Mouse (Mus musculus): Measurements from ENCODE around the gene Igsf6. TPM values are rescaled to one million over a fixed set of nuclear protein-coding genes. Genes with fewer than 3 reads are reported as not detected.
"Not testable (repeated sequence)": the region's sequence is repeated elsewhere in the genome, so short reads cannot be mapped to it uniquely, and the experiment has no call there.

The Igsf6 gene
- total and polyA plus RNA-seq, 2 experiments from 2014 or later = 1.1 to 1.6 TPM

DNA sequence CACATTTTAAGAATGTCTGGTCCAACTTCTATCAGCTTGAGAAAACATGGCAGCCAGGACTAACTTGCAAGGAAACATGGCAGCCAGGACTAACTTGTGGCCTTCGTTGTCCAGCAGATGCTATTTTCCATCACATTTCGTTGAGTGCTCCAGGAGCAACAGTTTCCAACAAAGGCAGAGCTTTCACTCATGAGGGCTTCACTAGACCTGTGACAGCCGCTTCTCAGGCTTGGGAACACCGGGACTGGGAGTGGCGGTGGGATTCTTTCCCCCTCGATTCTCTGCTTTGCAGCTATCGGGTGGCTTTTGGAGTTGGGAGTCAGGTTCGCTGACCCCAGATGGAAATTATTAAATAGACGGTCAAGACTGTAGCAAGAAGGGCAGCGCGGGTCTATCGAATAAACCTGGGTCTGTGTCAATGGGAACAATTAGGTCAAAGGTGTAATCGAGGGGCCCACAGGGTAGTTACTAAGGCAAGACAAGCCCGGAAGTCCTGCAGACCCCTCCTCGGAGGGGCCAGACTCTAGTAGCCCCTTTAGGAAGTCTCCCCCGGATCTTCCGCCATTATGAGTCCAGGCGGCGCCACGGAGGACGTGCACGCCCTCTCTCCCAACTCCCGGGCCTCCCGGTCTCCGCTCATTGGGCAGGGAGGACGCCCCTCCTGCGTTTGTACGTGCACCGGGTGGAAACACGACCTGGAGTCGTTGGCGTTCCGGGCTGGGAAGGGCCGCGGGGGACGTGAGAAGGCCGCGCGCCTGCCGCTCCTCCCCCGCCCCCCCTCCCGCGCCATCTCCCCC, 40.3 kb downstream of the Igsf6 start, which contains the start of gene Mettl9:
Gene Mettl9, plus strand, starts transcription at position 590 of the 797 bp plus-strand sequence.
- no peaks in the 10 kb centered on the region for H3K36me3 ChIP-seq (replicated peaks; ENCODE audit: control insufficient read depth, insufficient read depth, low read length)
- H3K4me3 ChIP-seq (ENCODE audit: low read depth, low read length) = peak within 1 kb of the TSS; percentile 99
- peaks cover 16% of the 10 kb centered on the region for H3K27me3 ChIP-seq (ENCODE audit: control insufficient read depth, insufficient read depth, low read length)
- peak within 1 kb of the TSS; percentile 97 for H3K27ac ChIP-seq (ENCODE audit: low read depth)
- 4% methylated on average over 31 of the region's 43 CpGs for WGBS
- H3K4me2 ChIP-seq (ENCODE audit: low read depth, low read length) = peak within 1 kb of the TSS; percentile 69
- peak; percentile 95 for ATAC-seq (ENCODE audit: insufficient read depth, low read depth)
- DNase-seq (ENCODE audit: low spot score) = peak; percentile 95
- peak within 1 kb of the TSS; percentile 97 for H3K9ac ChIP-seq (replicated peaks; ENCODE audit: low read depth, low read length)
- H3K9me3 ChIP-seq (replicated peaks; ENCODE audit: control insufficient read depth, low read length) = no peaks in the 10 kb centered on the region
- peaks cover 9% of the 10 kb centered on the region for H3K4me1 ChIP-seq (ENCODE audit: control insufficient read depth, insufficient read depth)
- peak; percentile 27; the same call in 1 of the 2 replicates for TF ChIP-seq EP300 (IDR thresholded peaks at IDR 0.05; ENCODE audit: low read depth)
- no peak for TF ChIP-seq CTCF (IDR thresholded peaks at IDR 0.05; ENCODE audit: low read depth)

DNA sequence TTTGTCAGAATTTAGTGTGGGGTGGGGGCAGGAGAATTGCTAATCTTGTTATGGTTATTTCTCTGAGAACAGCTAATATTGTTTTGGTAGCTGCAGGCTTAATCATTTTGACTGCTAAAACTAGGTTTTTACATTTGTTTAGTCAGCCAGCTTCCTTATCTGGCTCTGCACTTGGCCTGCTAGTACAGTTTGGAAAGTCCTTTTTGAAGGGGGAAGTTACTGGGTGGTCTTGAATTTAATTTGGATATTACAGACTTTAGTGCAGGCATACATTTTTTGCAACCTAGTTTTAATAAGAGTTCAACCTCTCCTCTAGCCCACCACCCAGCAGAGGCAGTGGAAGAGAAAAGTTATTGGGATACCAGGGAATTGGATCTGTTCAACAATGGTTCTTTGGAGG, 44.4 kb downstream of the Igsf6 start:
- not testable (repeated sequence) for H3K9ac ChIP-seq (replicated peaks; ENCODE audit: low read depth, low read length); H3K4me1 ChIP-seq (ENCODE audit: control insufficient read depth, insufficient read depth); H3K36me3 ChIP-seq (replicated peaks; ENCODE audit: control insufficient read depth, insufficient read depth, low read length); H3K9me3 ChIP-seq (replicated peaks; ENCODE audit: control insufficient read depth, low read length); ATAC-seq (ENCODE audit: insufficient read depth, low read depth); DNase-seq (ENCODE audit: low spot score); H3K4me2 ChIP-seq (ENCODE audit: low read depth, low read length); H3K27ac ChIP-seq (ENCODE audit: low read depth); H3K4me3 ChIP-seq (ENCODE audit: low read depth, low read length)
- peaks cover 22% of the 10 kb centered on the region for H3K27me3 ChIP-seq (ENCODE audit: control insufficient read depth, insufficient read depth, low read length)

DNA sequence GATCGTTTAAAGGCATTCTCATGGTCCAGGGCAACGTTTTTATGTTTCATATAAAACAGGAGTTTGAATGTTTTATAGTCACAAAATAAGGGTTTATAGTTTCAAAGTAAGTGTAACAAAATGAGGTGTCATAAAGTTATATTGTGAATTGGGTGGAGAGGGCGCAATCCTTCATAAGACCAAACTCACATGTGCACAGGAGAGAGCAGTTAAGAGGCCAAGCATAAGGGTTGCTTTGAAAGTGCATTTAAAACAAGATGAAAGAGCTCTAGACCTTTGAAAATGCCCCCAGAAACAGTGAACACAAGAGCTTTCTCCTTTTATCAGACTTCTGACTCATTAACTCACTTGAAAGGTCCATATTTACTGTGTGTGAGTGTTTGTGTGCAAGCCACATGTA, 48.1 kb downstream of the Igsf6 start:
- peaks cover 6% of the 10 kb centered on the region; the same call in 1 of the 2 replicates for H3K27me3 ChIP-seq (ENCODE audit: control insufficient read depth, insufficient read depth, low read length)
- DNase-seq (ENCODE audit: low spot score) (no peak), ATAC-seq (ENCODE audit: insufficient read depth, low read depth) (no peak)
- no peak overlapping the region for H3K4me2 ChIP-seq (ENCODE audit: low read depth, low read length)
- no peaks in the 10 kb centered on the region for H3K9me3 ChIP-seq (replicated peaks; ENCODE audit: control insufficient read depth, low read length)
- H3K9ac ChIP-seq (replicated peaks; ENCODE audit: low read depth, low read length) = no peak overlapping the region
- 56% methylated on average over 3 of the region's 3 CpGs for WGBS
- no peak overlapping the region for H3K4me3 ChIP-seq (ENCODE audit: low read depth, low read length)
- H3K4me1 ChIP-seq (ENCODE audit: control insufficient read depth, insufficient read depth) = no peaks in the 10 kb centered on the region
- H3K27ac ChIP-seq (ENCODE audit: low read depth) = no peak overlapping the region
- TF ChIP-seq CTCF (IDR thresholded peaks at IDR 0.05; ENCODE audit: low read depth) (no peak), EP300 (IDR thresholded peaks at IDR 0.05; ENCODE audit: low read depth) (no peak)
- no peaks in the 10 kb centered on the region for H3K36me3 ChIP-seq (replicated peaks; ENCODE audit: control insufficient read depth, insufficient read depth, low read length)

DNA sequence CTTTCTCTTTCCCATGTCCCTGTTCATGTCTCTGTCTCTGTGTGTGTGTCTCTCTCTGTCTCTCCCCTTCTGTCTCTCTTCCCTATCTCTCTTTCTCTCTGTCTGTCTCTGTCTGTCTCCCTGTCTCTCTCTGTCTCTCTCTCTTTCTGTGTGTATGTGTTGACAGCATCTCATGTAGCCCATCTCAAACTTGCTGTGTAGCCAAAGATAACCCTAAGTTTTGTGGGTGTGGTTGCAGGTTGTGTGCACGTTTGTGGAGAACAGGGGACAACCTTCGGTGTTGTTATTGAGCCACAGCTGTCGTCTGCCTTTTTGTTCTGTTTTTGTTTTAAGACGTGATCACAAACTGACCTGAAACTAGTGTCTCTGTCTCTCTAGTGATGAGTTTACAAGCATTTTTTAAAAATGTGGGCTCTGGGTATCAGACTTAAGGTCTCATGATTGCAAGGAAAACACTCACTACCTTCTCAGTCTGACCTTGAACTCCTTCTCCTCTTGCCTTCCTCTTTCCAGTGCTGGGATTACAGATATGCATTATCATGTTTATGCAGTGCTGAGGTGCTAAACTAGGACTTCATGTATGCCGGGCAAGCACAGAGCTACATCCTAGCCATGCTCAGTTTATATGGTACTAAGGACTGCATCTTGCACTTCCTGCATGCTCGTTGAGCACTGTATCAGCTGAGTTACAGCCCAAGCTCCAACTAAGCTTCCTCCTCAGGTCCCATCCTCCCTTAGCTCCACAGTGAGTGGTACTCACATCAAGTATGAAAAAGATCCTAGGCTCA, 49.0 kb downstream of the Igsf6 start:
- H3K9me3 ChIP-seq (replicated peaks; ENCODE audit: control insufficient read depth, low read length) = no peaks in the 10 kb centered on the region
- 53% methylated on average over 6 of the region's 6 CpGs for WGBS
- ATAC-seq (ENCODE audit: insufficient read depth, low read depth) (no peak), DNase-seq (ENCODE audit: low spot score) (no peak)
- H3K4me2 ChIP-seq (ENCODE audit: low read depth, low read length) = no peak overlapping the region
- no peaks in the 10 kb centered on the region for H3K4me1 ChIP-seq (ENCODE audit: control insufficient read depth, insufficient read depth)
- peaks cover 6% of the 10 kb centered on the region; the same call in 1 of the 2 replicates for H3K27me3 ChIP-seq (ENCODE audit: control insufficient read depth, insufficient read depth, low read length)
- H3K27ac ChIP-seq (ENCODE audit: low read depth) = no peak overlapping the region
- H3K4me3 ChIP-seq (ENCODE audit: low read depth, low read length) = no peak overlapping the region
- H3K36me3 ChIP-seq (replicated peaks; ENCODE audit: control insufficient read depth, insufficient read depth, low read length) = no peaks in the 10 kb centered on the region
- H3K9ac ChIP-seq (replicated peaks; ENCODE audit: low read depth, low read length) = no peak overlapping the region
- no peak for TF ChIP-seq CTCF (IDR thresholded peaks at IDR 0.05; ENCODE audit: low read depth)
- TF ChIP-seq EP300 (IDR thresholded peaks at IDR 0.05; ENCODE audit: low read depth) = no peak

DNA sequence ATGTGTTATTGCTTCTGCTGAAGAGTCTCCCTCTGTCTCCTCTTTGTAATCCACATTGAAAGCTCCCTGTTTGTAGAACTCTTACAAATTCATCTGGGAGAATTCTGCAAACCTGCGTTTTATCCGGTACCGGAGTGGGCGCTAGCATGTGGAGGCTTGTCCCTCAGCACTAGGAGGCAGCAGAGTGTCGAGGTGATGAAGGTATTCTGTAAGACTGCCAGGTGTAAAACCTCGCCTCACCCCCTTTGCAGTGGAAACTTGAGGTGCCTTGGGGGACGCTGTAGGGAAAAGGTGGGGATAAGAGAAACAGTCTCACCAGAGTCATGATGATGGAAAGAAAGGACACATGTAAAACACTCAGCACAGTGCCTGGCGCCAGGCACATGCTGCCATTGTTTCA, 54.1 kb downstream of the Igsf6 start:
- no peak for DNase-seq (ENCODE audit: low spot score)
- Histone ChIP-seq H3K4me2 (ENCODE audit: low read depth, low read length) (no peak overlapping the region), H3K4me1 (ENCODE audit: control insufficient read depth, insufficient read depth) (no peaks in the 10 kb centered on the region), H3K27ac (ENCODE audit: low read depth) (no peak overlapping the region), H3K9ac (replicated peaks; ENCODE audit: low read depth, low read length) (no peak overlapping the region), H3K27me3 (ENCODE audit: control insufficient read depth, insufficient read depth, low read length) (no peaks in the 10 kb centered on the region), H3K9me3 (replicated peaks; ENCODE audit: control insufficient read depth, low read length) (no peaks in the 10 kb centered on the region), H3K36me3 (replicated peaks; ENCODE audit: control insufficient read depth, insufficient read depth, low read length) (no peaks in the 10 kb centered on the region), H3K4me3 (ENCODE audit: low read depth, low read length) (no peak overlapping the region)
- ATAC-seq (ENCODE audit: insufficient read depth, low read depth) = no peak
- TF ChIP-seq CTCF (IDR thresholded peaks at IDR 0.05; ENCODE audit: low read depth) = peak; percentile 27
- no peak for TF ChIP-seq EP300 (IDR thresholded peaks at IDR 0.05; ENCODE audit: low read depth)
- WGBS = 35% methylated on average over 8 of the region's 8 CpGs
